Mouse (Mus musculus): ENCODE data around the gene Bbc3.
"Not testable (repeated sequence)": the region's sequence is repeated elsewhere in the genome, so short reads cannot be mapped to it uniquely, and the experiment has no call there.

Bbc3 gene

DNA sequence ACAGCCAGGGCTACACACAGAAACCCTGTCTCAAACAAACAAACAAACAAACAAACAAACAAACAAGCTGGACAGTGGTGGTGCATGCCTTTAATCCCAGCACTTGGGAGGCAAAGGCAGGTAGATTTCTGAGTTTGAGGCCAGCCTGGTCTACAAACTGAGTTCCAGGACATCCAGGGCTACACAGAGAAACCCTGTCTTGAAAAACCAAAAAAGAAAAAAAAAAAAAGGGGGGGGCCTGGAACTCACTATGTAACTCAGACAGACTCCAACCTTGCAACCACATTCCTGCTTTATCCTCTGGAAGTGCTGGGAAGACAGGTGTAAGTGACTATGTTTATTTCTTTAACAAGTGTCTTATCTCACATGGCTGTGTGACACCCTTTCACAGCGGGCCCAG, at the start of gene Bbc3:
Gene Bbc3 (plus strand): TSS at position 301 of the 400 bp plus-strand sequence.
- not testable (repeated sequence) for DNase-seq (ENCODE audit: low read depth, low spot score)

- DNase-seq (ENCODE audit: low read depth, low spot score): no peak
These were observed 49.0 kb upstream of the Bbc3 start, which contains the start of gene C5ar1 for GRCm38 (mm10) chr7:16259110-16259590. Gene C5ar1, minus strand, starts transcription at chr7:16259540.

DNA sequence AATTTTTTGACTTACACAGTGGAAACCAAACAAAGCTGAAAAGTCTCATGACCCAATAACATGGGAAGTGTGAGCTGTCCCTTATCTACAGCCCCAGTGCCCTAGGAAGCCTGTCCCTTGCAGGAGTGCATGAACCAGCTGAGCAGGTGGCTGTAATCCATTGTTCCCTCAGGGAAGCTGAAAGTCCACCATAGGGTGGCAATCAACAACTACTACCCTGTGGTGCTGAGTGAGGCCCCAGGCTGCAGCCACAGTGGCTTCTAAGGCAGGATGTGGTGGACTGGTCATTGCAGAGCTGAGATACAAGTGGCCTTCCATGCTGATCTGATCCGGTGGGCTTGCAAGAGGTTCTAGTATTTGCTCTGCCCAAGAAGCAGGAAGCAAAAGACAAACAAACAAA, 47.1 kb upstream of the Bbc3 start:
- no peak for DNase-seq (ENCODE audit: low read depth, low spot score)

- no peak for DNase-seq (ENCODE audit: low read depth, low spot score)
These were observed 45.0 kb upstream of the Bbc3 start for GRCm38 (mm10) chr7:16263015-16263787.

- no peak for DNase-seq (ENCODE audit: low read depth, low spot score)
These were observed 44.4 kb upstream of the Bbc3 start for GRCm38 (mm10) chr7:16263843-16264242.

DNA sequence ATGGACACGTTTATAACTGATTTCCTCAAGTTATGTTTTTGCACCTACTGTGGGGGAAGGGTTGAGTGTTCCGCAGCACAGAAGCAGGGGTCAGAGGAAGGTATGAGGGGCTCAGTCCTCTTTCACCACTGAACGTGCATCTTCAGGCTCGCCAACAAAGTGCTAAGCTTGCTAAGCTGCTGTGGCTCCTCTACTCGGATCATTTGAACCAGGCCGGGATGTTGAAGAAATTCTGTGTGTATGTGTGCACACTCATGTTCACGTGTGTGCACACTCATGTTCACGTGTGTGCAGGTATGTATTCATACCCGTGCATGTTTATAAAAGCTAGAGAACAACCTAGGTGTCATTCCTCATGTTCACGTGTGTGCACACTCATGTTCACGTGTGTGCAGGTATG, 42.3 kb upstream of the Bbc3 start:
- DNase-seq (ENCODE audit: low read depth, low spot score): no peak

GRCm38 (mm10) chr7:16266593-16266992, 41.6 kb upstream of the Bbc3 start:
- not testable (repeated sequence) for DNase-seq (ENCODE audit: low read depth, low spot score)

- DNase-seq (ENCODE audit: low read depth, low spot score): no peak
These were observed 37.1 kb upstream of the Bbc3 start for GRCm38 (mm10) chr7:16271139-16271538.

DNA sequence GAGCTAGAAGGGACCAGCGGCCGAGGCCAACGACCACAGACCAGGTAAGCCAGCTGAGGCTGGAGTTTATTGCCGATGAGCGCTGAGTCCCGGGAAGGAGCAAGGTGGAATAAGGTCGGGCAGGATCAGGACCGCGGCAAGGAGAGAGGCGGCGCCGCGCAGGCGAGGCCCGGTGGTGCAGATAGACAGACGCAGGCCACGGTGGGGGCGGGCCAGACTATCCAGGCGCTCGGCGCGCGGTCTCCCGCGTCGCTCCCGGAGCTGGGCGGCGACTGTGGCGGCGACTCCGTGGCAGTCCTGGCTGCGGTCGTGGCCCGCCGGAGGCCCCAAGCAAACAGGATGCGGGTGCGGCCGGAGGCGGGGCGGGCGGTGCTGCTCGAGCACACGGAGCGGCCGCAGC, 35.5 kb upstream of the Bbc3 start:
- DNase-seq (ENCODE audit: low read depth, low spot score): no peak

DNA sequence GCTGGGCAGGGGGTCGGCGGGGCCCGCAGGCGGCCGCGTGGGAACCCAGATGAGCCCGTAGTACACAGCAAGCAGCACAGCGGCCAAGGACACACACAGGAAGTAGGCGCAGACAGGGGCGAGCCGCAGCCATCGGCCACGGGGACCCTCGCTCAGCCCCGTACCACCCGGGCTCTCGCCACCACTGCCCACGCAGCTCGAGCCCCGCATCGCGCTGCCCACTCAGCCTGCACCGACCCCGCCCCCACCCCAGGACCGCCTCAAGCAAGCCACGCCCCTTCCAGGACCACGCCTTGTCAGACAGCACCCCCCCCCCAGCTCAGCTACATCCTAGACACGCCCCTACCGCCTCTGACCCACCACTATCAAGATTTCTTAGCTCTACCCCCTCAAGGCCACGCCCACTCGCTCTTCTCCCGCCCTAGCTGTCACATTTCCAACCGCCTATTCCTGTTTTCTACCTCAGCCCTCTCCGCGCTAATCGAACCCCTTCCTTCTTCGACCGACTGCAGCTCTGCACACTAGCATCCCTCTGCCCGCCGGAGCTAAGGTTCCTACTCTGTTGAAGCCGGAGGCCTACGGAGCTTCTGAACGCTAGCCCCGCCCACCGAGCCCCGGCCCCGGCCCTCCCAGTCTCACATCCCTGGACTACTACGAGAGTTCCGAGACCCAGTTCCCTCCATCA, 35.0 kb upstream of the Bbc3 start, which contains the start of gene Inafm1:
Gene Inafm1 (minus strand): TSS at position 537 of the 685 bp plus-strand sequence.
- DNase-seq (ENCODE audit: low read depth, low spot score): peak; percentile 79

DNA sequence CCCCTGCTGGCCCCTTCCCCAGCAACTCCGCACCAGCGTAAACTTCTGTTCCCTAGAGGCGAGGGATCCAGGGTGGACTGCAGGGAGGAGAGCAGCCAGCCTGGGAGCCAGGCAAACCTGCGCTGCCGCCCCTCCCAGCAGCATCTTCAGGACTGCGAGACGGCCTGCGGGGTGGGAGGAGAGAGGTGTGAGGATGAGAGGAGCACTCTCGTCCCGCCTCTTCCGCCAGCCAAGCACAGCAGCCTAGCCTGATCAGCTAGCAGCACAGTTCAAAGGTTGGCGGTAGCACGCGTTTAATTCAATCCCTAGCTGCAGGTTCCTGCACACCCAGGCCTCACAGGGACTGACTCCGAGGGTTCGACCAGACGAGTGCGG, 34.4 kb upstream of the Bbc3 start:
- DNase-seq (ENCODE audit: low read depth, low spot score): no peak

DNA sequence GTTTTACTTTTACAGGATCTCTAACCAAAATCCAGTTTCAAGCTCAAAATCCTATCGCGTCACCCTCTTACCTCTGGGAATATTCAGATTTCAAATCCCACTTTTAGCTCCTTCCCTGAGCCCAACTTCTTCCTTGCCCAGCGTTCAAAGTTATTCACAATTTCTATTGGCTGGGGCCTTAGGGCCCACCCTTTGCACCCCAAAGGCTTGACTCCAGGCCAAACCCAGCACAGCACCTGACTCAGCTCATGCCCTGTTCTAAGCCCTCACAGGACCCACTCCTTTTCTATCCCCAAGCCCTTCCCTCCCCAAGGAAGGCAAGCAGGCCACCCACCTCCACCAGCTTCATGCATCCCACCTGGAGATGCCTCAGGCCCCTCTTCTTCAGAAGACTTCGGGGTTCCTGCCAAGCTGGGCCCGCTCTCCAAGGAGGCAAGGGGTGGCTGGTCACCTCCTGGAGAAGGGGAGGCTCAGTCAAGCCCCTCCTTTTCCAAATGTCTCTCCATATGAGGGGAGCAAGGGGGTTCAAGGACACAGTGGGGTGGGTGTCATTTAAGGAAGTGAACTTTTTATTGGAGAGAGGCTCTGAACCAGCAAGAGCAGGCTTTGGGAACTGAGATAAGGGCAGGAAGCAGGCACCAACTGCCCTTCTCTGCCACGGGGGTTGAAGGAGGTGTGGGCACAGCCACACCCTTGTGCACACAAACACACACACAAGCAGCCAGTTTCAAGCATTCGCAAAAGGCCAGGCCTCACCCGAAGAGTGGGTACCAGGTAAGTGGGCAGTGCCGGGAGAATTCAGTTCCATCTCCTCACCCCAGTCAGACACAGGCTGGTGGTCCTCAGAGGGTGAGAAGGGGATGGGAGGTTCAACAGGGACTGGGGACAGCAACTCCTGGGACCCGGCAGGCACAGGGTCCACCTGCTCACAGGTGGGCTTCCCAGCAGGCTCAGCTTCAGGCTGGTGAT, 33.0 kb upstream of the Bbc3 start:
- DNase-seq (ENCODE audit: low read depth, low spot score): no peak

DNA sequence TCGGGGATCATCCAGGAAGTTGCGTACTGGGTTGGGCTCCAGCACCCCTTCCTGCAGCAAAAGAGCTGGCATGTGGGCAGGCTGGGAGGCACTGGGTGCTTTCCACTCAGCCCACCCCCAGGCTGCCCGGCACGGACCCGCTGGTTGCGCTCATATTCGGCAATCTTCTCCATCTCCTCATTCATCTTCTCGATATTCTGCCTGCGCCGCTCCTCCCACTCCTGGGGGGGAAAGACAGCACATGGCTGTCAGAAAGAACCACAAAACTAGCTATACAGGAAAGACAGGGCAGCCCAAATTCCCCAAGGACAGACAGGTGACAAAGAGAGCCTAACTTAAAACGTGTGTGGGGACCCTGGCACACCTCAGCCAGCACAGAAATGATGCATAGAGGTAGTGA, 27.5 kb upstream of the Bbc3 start:
- DNase-seq (ENCODE audit: low read depth, low spot score): no peak

- no peak for DNase-seq (ENCODE audit: low read depth, low spot score)
These were observed 25.9 kb upstream of the Bbc3 start for GRCm38 (mm10) chr7:16282334-16282733.

GRCm38 (mm10) chr7:16284001-16284400, 24.2 kb upstream of the Bbc3 start:
- no peak for DNase-seq (ENCODE audit: low read depth, low spot score)

DNA sequence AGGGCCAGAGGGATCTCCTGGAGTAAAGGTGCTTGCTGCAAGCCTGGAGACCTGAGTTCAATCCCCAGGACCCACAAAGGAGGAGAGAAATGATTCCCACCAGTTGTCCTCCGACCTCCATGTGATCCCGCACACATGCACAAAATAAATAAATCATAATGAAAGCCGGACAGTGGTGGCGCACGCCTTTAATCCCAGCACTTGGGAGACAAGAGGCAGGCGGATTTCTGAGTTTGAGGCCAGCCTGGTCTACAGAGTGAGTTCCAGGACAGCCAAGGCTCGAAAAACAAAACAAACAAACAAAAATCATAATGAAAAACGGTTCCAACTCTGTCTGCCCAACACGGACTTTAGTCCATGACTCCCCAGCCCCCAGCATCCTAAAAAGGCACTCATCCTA, 23.3 kb upstream of the Bbc3 start:
- DNase-seq (ENCODE audit: low read depth, low spot score): no peak

GRCm38 (mm10) chr7:16285450-16286025, 22.7 kb upstream of the Bbc3 start:
- no peak for DNase-seq (ENCODE audit: low read depth, low spot score)

DNA sequence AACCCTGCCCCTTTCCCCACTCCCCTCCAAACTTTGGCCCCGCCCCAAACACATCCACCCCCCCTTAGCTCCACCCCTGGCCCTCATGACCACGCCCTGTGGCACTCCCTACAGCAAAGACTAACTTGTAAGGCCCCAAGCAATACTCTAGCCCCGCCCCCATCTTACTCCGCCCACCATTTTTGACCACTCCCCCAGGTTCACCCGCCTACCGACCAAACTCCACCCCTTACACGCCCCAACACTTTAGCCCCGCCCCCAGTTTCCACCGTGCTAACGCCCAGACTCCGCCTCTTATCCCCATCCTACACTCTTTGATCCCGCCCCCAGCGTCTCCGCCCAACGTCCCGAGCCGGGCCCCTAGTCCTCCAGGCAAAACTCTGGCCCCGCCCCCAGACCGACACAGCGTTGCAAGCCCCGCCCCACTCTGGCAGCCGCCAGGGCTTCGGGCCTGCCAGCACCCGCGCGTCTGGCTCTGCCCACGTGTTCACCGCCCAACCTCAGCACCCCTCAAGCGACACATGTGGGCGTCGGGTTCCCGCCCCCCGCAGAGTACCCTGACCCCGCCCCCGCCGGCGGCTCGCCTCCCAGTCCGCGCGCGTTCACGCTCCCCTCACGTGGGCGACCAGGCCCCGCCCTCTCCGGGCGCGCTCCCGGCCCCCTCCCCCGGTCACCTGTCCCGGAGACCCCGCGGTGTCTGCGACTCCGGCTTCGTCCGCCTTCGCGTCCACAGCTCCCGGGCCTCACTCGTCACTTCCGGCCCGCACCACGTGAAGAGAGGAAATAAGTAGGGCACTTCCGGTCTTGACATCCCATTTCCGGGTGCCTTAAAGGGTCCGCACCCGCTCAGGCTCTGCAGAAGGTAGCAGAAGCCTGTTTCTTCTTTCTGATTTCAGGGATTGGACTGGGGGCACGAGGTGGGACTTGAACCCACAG, 21.9 kb upstream of the Bbc3 start, which contains the start of gene Ccdc9:
Gene Ccdc9 (minus strand): TSS at position 770 of the 936 bp plus-strand sequence.
- peak; percentile 93 for DNase-seq (ENCODE audit: low read depth, low spot score)

- no peak for DNase-seq (ENCODE audit: low read depth, low spot score)
These were observed 21.2 kb upstream of the Bbc3 start for GRCm38 (mm10) chr7:16287016-16287415.

- DNase-seq (ENCODE audit: low read depth, low spot score): no peak
These were observed 20.4 kb upstream of the Bbc3 start for GRCm38 (mm10) chr7:16287791-16288190.

Data from WW6 (cell line).